Mouse (Mus musculus) adrenal gland, adult (tissue): ENCODE data around the gene Dock6.
"Not testable (repeated sequence)": the region's sequence is repeated elsewhere in the genome, so short reads cannot be mapped to it uniquely, and the experiment has no call there.

Experiments
- DNase-seq, 2 experiments: peaks; one replicate each; pipeline ENCODE4 v3.0.0; 2022 to 2023; ENCODE audit warnings: low spot score in 1 of 2; ENCODE audit not compliant: inconsistent age in 2 of 2

The Dock6 gene

GRCm38 (mm10) chr9:21852128-21853091, at the start of gene Dock6:
Gene Dock6, minus strand, starts transcription at chr9:21852635.
- DNase-seq, result peak; percentile 95 to 98

GRCm38 (mm10) chr9:21901223-21901820, 48.9 kb upstream of the Dock6 start:
- peak; percentile 58 to 87 for DNase-seq

- no peak for DNase-seq
Observed at GRCm38 (mm10) chr9:21889229-21889628, 36.8 kb upstream of the Dock6 start.

- DNase-seq, result no peak
Observed at GRCm38 (mm10) chr9:21876601-21877000, 24.2 kb upstream of the Dock6 start.

- DNase-seq, result peak in 1 of 2 experiments; percentile 46
Observed at GRCm38 (mm10) chr9:21872204-21872603, 19.8 kb upstream of the Dock6 start.

- peak; percentile 57 to 83 for DNase-seq
Observed at GRCm38 (mm10) chr9:21870879-21871524, 18.6 kb upstream of the Dock6 start.

- DNase-seq, result peak; percentile 70 to 87
Observed at GRCm38 (mm10) chr9:21869290-21869689, 16.9 kb upstream of the Dock6 start.

- DNase-seq, result peak; percentile 56 to 74
Observed at GRCm38 (mm10) chr9:21867726-21868125, 15.3 kb upstream of the Dock6 start.

GRCm38 (mm10) chr9:21866641-21867040, 14.2 kb upstream of the Dock6 start:
- peak in 1 of 2 experiments; percentile 76 for DNase-seq

GRCm38 (mm10) chr9:21865673-21866398, 13.4 kb upstream of the Dock6 start:
- DNase-seq, result peak in 1 of 2 experiments; percentile 82

GRCm38 (mm10) chr9:21862181-21862580, 9.7 kb upstream of the Dock6 start:
- no peak for DNase-seq

GRCm38 (mm10) chr9:21860349-21860748, 7.9 kb upstream of the Dock6 start:
- not testable (repeated sequence) for DNase-seq

- DNase-seq, result no peak
Observed at GRCm38 (mm10) chr9:21859606-21860005, 7.2 kb upstream of the Dock6 start.

GRCm38 (mm10) chr9:21858084-21858483, 5.6 kb upstream of the Dock6 start:
- DNase-seq, result peak; percentile 71 to 81

- no peak for DNase-seq
Observed at GRCm38 (mm10) chr9:21857501-21857900, 5.1 kb upstream of the Dock6 start.

GRCm38 (mm10) chr9:21854894-21855293, 2.5 kb upstream of the Dock6 start:
- DNase-seq, result peak; percentile 75 to 91

GRCm38 (mm10) chr9:21853961-21854360, 1.5 kb upstream of the Dock6 start:
- peak in 1 of 2 experiments; percentile 39 for DNase-seq

GRCm38 (mm10) chr9:21851084-21851483, 1.4 kb downstream of the Dock6 start:
- DNase-seq, result peak in 1 of 2 experiments; percentile 46

GRCm38 (mm10) chr9:21849691-21850677, 2.5 kb downstream of the Dock6 start:
- DNase-seq, result peak in 1 of 2 experiments; percentile 59

GRCm38 (mm10) chr9:21847926-21848325, 4.5 kb downstream of the Dock6 start:
- DNase-seq, result no peak
